Mouse (Mus musculus) E14TG2a.4 (cell line): ENCODE data around the gene Map4k4.

Source experiments
- CTCF ChIP-seq: conservative IDR thresholded peaks from 2 replicates; pipeline ENCODE4 v1.5.1; 2014; ENCODE audit warnings: low read length
- NANOG ChIP-seq: IDR thresholded peaks from 2 replicates; pipeline ENCODE4 v1.6.1; 2014; ENCODE audit warnings: borderline replicate concordance, low read length, mixed read lengths
- POU5F1 ChIP-seq: IDR thresholded peaks from 2 replicates; pipeline ENCODE4 v1.6.1; 2014; ENCODE audit warnings: low read length, borderline replicate concordance

DNA sequence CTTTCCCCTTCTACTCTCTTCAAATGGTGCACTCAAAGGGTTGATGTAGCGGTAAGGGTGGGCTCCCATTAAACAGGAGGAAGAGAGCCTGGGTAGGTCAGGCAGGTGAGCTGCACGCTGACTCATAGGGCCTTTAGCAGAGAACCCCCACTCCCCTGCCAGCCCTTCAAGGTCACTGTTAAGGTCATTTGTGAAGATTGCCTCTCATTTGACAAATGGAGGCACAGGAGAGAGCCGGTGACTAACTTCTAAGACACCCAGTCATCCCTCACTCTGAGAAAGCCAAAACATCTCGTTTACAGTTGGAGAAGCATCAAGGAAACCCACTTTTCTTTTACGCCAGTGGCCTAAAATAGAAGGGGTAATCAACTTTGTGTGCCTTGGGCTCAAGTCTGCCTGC is 156.6 kb downstream of the Map4k4 start:
- TF ChIP-seq CTCF (no peak), NANOG (no peak), POU5F1 (no peak)
